Mouse (Mus musculus) MEL-GATA-1-ER (cell line): Measurements from ENCODE around the gene Emp2.

ENCODE experiments used
- DNase-seq: peaks from one replicate; pipeline ENCODE4 v3.0.0-alpha.2; 2012; ENCODE audit warnings: low read depth; ENCODE audit errors: extremely low read depth

The Emp2 gene

GRCm38 (mm10) chr16:10253993-10254392 is 59.8 kb downstream of the Emp2 start:
- no peak for DNase-seq

- no peak for DNase-seq
Measured at GRCm38 (mm10) chr16:10236601-10237000, 77.2 kb downstream of the Emp2 start.
